Mouse (Mus musculus) spleen, adult 2 months (tissue): ENCODE measurements around the gene Tmem262. TPM values are rescaled to one million over a fixed set of nuclear protein-coding genes. Genes with fewer than 3 reads are reported as not detected.

Source experiments
- DNase-seq, 2 experiments: peaks; one replicate each; pipeline versions ENCODE4 v3.0.0 to v3.0.0-alpha.2; 2012 to 2021; ENCODE audit warnings: low spot score in 2 of 2, low read depth in 1 of 2
- H3K27ac ChIP-seq: fragments of 200-500 bp; 2 replicates; pipeline ENCODE4 v1.5.1; 2012; ENCODE audit warnings: low read length, inconsistent platforms; ENCODE audit not compliant: insufficient read depth
- H3K27me3 ChIP-seq: fragments of 200-500 bp; 2 replicates; pipeline ENCODE4 v1.6.1; 2012; ENCODE audit warnings: mild to moderate bottlenecking, moderate library complexity, low read length, inconsistent platforms; ENCODE audit not compliant: control insufficient read depth, insufficient read depth
- H3K36me3 ChIP-seq: fragments of 200-500 bp; 2 replicates; pipeline ENCODE4 v1.6.1; 2012; ENCODE audit warnings: mild to moderate bottlenecking, low read length, inconsistent platforms; ENCODE audit not compliant: control insufficient read depth, insufficient read depth
- H3K4me1 ChIP-seq: fragments of 200-500 bp; 2 replicates; pipeline ENCODE4 v1.6.1; 2011; ENCODE audit warnings: inconsistent platforms; ENCODE audit not compliant: control insufficient read depth, insufficient read depth, insufficient read length
- H3K4me3 ChIP-seq: fragments of 200-500 bp; 2 replicates; pipeline ENCODE4 v1.5.1; 2011; ENCODE audit warnings: mild to moderate bottlenecking, inconsistent platforms; ENCODE audit not compliant: insufficient read depth, insufficient read length; ENCODE audit errors: extremely low read depth
- CTCF ChIP-seq: fragments of 200-500 bp; IDR thresholded peaks from 2 replicates; pipeline ENCODE4 v1.5.1; 2011; ENCODE audit warnings: mild to moderate bottlenecking, inconsistent platforms; ENCODE audit not compliant: insufficient read depth, insufficient read length, insufficient replicate concordance; ENCODE audit errors: extremely low read depth
- POLR2A ChIP-seq: fragments of 200-500 bp; IDR thresholded peaks from 2 replicates; pipeline ENCODE4 v1.6.1; 2011; ENCODE audit warnings: low read depth, low read length, inconsistent platforms
- whole genome bisulfite sequencing: fragments of 180-500 bp; shearing (Covaris S2); methylation state at CpG from one replicate; pipeline ENCODE4 v1.1.7; 2018; 5-methylcytosine and 5-hydroxymethylcytosine counted together
- polyA plus RNA-seq: library from polyadenylated mRNA; depleted of rRNA; stranded (reverse); fragments of >200 nt; gene quantifications from 2 replicates; pipeline ENCODE4 v1.2.3, GENCODE M21; 2012

The Tmem262 gene
- polyA plus RNA-seq, 1 experiment: 0.34 TPM

GRCm38 (mm10) chr19:6102169-6102853 lies 22.5 kb downstream of the Tmem262 start:
- no peaks in the 10 kb centered on the region for H3K36me3 ChIP-seq
- TF ChIP-seq CTCF (no peak), POLR2A (no peak)
- no peaks in the 10 kb centered on the region for H3K4me1 ChIP-seq
- no peak overlapping the region for H3K27ac ChIP-seq
- no peaks in the 10 kb centered on the region for H3K27me3 ChIP-seq
- 74% methylated on average over 6 of the region's 6 CpGs for WGBS
- DNase-seq: no peak
- no peak overlapping the region for H3K4me3 ChIP-seq

GRCm38 (mm10) chr19:6104476-6104875 lies 24.6 kb downstream of the Tmem262 start:
- WGBS: 91% methylated on average over 4 of the region's 4 CpGs
- H3K27ac ChIP-seq: no peak overlapping the region

GRCm38 (mm10) chr19:6105586-6105985 lies 25.8 kb downstream of the Tmem262 start, which contains the start of gene Naaladl1:
Naaladl1 (plus strand) TSS chr19:6105782.
- H3K4me1 ChIP-seq: no peaks in the 10 kb centered on the region
- no peaks in the 10 kb centered on the region for H3K27me3 ChIP-seq
- no peak within 1 kb of the TSS for H3K4me3 ChIP-seq
- WGBS: 96% methylated on average over 7 of the region's 7 CpGs
- H3K36me3 ChIP-seq: no peaks in the 10 kb centered on the region
- H3K27ac ChIP-seq: no peak within 1 kb of the TSS
- TF ChIP-seq CTCF (no peak), POLR2A (no peak)
- DNase-seq: no peak

More at GRCm38 (mm10) chr19:6104476-6104875, 24.6 kb downstream of the Tmem262 start:
- no peak for DNase-seq
- Histone ChIP-seq H3K4me1 (no peaks in the 10 kb centered on the region), H3K36me3 (no peaks in the 10 kb centered on the region), H3K27me3 (no peaks in the 10 kb centered on the region), H3K4me3 (no peak overlapping the region)
- TF ChIP-seq POLR2A: no peak

GRCm38 (mm10) chr19:6113116-6113515 lies 33.3 kb downstream of the Tmem262 start:
- H3K27me3 ChIP-seq: no peaks in the 10 kb centered on the region
- H3K4me3 ChIP-seq: no peak overlapping the region
- H3K27ac ChIP-seq: no peak overlapping the region
- H3K36me3 ChIP-seq: peaks cover 10% of the 10 kb centered on the region; the same call in 1 of the 2 replicates
- TF ChIP-seq CTCF (no peak), POLR2A (no peak)
- H3K4me1 ChIP-seq: no peaks in the 10 kb centered on the region; the same call in 1 of the 2 replicates
- WGBS: 85% methylated on average over 6 of the region's 6 CpGs
- no peak for DNase-seq

- Histone ChIP-seq H3K27me3 (no peaks in the 10 kb centered on the region), H3K36me3 (peaks cover 12% of the 10 kb centered on the region; the same call in 1 of the 2 replicates), H3K4me3 (no peak overlapping the region), H3K27ac (no peak overlapping the region), H3K4me1 (no peaks in the 10 kb centered on the region; the same call in 1 of the 2 replicates)
- TF ChIP-seq CTCF (no peak), POLR2A (no peak)
- DNase-seq: no peak
- 89% methylated on average over 15 of the region's 15 CpGs for WGBS
Measured at GRCm38 (mm10) chr19:6116113-6116850, 36.4 kb downstream of the Tmem262 start.

- no peak for DNase-seq
- no peaks in the 10 kb centered on the region for H3K27me3 ChIP-seq
- H3K27ac ChIP-seq: peak overlapping the region; percentile 95
- peak overlapping the region; percentile 87 for H3K4me3 ChIP-seq
- H3K4me1 ChIP-seq: no peaks in the 10 kb centered on the region; the same call in 1 of the 2 replicates
- TF ChIP-seq CTCF: no peak
- TF ChIP-seq POLR2A: no peak
- H3K36me3 ChIP-seq: peaks cover 17% of the 10 kb centered on the region
- WGBS: 3% methylated on average over 32 of the region's 32 CpGs
Measured at GRCm38 (mm10) chr19:6117346-6117985, 37.6 kb downstream of the Tmem262 start.
